Mouse (Mus musculus) naive thymus-derived CD4-positive, alpha-beta T cell, adult 2 months (primary cell): ENCODE measurements at regions not wholly inside any gene's neighbourhood (a gene's known extent, or its start where the extent isn't known, plus 50 kb on each side); places are given as distances from the start of the nearest gene placed in this dataset.
A peak's percentile ranks its signal among the peaks of the same experiment; 100 is the strongest.

Experiments used
- DNase-seq: peaks from one replicate; pipeline ENCODE4 v3.0.0-alpha.2; 2011; ENCODE audit warnings: low read depth

DNA sequence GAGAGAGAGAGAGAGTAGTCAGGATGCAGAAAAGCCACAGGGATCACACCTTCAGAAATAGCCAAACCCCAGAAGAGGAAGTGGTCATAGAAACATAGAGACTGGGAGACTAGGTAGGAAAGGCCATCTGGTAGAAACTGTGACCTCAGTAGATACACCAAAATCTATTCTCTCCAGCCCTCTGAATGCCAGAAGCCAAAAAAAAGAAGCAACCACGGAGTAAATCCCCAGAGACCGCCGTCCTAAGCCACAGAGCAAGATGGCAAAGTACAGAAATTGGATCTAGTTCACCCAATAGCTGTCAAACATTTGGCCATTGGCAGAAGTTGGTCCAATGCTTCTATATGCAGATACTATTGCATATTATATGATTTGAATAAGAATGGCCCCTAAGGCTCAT is 86.5 kb upstream of the Usp24 start:
- DNase-seq = no peak

DNA sequence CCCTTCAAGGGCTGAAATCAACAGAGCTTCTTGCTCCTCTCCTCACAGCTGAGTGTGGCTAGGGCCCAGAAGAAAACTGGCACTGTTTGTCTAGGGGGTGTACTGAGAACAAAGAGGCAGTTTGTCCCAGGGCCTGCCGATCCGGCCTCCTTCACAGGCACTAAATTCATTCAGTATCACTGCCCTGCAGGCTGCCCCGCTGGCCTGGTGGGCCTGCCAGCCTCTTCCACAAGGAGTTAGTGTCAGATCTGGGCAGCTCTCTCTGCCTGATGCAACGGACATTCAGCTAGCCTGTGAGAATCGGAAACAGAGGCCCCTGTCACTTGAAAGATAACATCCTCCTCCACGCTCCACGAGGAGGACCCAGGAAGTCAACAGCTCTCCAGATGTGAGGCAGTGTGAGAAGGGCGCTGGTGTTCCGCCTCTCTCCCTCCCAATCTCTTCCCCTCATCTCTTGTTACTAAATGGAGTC is 83.5 kb upstream of the Usp24 start:
- DNase-seq = peak; percentile 35

DNA sequence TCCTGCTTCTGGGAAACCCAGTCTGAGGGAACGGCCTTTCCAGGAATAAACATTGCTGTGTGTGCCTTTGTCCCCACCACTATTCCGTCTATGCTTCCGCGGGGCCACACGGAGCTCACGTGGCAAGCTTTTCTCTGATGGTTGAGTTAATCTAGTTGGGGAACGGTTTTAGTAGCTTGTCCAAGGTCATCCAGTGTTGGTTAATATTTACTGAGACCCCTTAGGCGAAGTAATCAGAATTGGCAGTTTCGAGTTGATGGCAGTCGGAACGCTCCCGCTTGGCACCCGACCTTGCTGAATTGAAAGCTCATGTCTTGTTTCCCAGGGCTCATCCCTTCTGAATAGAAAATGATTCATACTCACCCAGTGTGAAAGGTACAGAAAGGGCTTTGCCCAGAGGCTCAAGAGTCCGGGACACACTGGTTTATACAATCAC is 71.6 kb upstream of the Usp24 start:
- no peak for DNase-seq

DNA sequence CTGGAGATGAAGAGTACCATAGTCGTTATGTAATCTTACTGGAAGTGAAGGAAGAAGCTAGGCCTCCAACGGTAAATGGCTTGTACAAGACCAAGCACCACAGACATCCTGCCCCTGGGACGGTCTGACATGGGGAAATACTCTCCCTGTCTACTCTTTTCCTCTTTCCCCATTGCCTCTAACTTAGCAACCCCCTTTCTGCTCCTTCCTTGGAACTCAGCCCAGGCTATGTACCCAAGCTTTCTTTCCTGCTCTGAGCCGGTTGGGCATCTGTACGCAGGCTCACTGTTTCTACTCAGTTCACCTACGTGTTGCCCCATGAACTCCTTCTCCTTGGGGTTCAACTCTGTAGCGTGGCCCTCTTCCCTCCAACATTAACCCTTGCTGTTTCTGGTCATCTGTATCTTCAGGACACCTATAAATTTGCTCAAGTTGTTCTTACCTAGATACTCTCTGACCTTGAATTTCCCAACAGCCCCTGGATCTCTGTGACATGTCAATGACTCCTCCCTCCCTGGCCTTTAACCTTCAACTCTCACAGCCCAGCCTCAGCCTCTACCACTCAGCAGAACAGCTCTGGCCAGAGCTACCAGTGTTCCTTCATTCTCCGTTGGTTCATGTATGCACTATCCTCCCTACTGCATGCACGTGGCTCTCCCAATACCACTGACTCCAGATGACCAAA is 71.0 kb upstream of the Usp24 start:
- DNase-seq = no peak

DNA sequence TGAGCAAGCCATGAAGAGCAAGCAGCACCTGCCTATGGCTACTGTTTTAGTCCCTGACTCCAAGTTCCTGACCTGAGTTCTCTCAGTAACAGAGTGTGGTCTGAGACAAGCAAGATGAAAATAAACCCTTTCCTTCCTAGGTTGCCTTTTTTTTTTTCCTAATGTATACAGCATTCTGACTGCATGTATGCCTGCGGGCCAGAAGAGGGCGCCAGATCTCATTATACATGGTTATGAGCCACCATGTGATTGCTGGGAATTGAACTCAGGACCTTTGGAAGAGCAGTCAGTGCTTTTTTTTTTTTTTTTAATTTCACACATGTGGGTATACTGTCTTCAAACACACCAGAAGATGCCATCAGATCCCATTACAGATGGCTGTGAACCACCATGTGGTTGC is 69.3 kb upstream of the Usp24 start:
- DNase-seq = no peak

DNA sequence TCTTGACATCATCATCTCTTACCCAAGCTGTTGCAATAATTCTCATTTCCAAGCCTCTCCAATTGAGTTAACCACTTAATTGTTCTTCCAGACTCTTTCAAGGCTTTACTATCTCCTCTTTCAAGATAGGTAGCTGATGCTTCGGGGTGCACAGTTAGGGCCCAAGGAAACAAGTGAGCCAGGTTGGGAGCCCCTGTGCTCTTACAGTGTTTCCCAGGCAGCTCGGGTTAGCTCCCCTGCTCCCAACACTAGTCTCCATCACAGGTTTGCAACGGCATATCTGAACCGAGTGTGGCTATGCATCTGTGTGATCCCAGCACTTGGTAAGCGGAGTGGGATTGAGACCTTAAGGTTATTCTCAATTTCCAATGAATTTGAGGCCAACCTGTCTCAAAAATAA is 68.6 kb upstream of the Usp24 start:
- DNase-seq = no peak

DNA sequence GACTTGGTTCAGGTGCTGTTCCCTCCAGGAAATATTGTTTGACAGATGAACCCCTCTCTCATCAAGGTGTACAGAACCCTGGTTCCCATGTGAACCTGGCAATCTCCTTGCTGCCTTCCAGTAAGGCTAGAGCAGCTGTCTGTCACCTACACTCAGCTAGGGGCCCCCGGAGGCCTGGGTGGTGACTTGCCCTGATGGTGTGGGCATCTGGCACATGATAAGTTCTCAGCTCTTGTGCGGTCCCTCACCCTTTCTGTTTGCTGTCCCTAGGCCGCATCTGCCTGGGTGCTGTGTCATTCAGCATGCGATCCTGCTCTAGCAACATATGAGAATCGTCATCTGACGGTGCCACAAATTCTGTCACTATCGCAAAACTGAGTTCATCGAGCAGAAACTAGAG is 67.7 kb upstream of the Usp24 start:
- DNase-seq = no peak

DNA sequence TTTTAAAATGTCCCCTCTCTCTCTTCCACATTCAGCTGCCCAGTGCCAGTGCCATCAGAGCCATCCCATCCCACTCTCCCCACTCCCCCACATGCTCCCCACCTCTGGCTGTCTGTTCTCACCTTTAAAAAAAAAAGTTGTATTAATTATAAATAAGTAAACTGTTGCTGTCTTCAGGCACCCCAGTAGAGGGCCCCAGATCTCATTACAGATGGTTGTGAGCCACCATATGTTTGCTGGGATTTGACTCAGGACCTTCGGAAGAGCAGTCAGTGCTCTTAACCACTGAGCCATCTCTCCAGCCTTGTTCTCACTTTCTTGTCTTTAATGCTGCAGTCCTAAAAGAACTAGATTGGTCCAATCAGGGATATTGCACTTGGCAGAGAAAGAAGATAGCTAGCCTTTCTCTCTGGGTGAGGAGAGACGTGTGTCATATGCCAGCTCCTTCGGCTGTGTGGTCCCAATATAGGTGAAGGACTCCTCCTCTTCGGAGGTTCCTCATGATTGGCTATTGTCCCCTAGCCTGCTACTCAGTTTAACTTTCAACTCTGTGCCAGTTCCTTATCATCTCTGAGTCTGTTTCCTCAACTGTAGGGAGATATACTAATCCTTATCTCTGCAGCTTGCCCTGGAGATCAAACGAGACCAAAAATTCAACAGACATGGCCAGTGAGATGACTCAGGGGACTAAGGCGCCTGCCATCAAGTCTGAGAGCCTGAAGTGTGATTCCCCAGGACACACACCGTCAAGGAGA is 66.8 kb upstream of the Usp24 start:
- DNase-seq = no peak

DNA sequence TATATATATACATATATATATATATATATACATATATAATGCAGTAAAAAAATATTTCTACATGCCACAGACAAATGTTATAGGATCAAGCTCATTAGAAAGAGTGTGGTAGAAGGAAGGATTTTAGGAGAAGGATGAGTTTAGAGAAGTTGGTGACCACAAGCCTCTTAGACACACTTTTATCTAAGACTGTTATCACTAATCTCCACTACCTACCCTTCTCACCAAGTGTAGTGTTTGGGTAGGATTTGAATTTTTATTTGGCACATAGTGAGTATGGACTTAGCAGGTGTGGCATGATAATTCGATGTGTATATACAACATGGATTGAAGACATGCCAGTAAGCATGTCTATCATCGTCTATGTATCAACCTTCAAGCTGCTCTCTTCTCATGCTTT is 66.0 kb upstream of the Usp24 start:
- no peak for DNase-seq

DNA sequence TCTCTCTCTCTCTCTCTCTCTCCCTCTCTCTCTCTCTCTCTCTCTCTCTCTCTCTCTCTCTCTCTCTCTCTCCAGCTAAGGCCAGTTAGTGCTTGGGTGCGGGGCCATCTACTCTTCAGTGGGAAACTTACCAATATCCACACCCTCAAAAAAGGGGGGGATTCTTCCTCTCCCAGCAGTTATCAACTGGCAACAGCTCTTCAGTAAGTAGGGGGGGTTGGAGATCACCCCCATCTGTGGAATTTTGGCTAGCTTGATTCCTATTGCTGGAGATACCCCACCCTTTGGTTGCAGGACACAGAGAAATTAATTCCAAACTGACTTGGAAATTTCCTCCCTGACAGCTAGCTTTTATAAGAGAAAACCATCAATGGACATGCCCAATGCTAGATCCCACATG is 64.6 kb upstream of the Usp24 start:
- DNase-seq = no peak

DNA sequence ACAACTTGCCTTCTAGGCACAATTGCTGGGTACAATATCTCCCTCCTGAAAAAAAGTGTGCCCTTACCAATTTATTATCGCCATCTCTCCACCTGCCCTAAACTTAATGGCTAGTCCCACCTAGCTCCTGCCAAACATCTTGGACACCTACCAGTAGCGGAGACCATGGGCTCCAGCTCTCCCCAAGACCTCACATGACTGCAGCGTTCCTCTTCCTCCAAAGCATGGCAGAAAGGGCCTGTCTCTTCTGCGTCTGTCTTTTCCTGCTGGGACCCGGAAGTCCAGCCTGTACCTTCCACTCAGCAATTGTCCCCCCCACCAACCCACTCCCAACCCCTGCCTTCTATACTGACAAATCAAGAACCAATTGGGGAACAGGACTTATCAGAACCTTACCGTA is 63.1 kb upstream of the Usp24 start:
- DNase-seq = no peak

DNA sequence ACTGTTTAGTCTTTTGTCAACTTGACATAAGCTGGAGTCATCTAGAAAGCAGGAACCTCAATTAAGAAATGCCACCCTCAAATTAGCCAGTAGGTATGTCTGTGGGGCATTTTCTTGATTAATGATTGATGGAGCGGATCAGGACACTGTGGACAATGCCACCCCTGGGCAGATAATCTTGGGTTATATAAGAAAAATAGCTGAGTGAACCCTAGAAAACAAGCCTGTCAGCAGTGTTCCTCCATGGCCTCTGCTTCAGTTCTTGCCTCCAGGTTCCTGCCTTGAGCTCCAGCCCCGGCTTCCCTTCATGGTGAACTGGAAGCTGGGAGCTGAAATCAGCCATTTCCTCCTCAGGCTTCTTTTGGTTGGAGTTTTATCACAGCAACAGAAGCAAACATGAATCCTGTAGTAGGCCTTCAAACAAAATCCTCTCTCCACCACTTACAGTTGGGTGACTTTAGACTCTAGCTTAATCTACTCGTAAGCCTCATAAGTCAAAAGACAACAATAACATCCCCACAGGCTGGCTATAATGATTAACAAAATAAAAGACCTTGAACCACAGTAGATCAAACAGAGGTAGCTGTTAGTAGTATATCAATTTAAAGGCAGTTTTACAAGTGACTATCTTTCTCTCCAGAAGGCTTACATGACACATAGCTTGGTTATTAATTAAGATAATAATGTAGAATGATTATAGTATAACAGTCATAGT is 61.1 kb upstream of the Usp24 start:
- DNase-seq = no peak

DNA sequence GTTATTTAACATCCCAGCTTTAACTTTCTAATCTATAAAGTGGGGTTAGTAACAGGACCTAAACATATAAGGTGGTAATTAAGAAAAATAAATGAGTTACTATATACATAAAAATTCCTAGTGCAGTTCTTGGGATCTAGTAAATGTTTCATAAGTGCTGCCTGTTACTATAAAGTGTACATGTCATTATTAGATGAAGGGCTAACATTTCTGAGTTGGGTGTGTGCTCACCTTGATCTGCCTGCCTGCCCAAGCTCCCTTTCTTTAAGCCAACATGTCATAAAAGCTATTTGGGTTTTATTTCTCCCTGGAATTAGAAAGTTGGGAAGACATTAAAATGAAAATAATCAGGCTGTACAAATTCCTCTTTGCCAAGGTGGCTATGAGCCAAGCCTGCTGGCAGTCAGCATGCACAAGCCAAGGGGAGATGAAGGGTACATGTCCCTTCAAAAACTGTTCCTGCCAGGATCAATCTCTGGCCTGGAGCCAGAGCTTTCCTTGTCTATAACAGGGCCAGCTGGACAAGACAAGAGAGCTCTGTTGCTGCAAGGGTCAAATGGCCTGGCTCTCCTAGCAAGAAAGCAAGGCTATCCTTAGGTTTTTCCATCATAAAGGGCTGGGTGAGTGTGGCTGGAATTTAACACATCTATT is 59.9 kb upstream of the Usp24 start:
- DNase-seq = no peak

DNA sequence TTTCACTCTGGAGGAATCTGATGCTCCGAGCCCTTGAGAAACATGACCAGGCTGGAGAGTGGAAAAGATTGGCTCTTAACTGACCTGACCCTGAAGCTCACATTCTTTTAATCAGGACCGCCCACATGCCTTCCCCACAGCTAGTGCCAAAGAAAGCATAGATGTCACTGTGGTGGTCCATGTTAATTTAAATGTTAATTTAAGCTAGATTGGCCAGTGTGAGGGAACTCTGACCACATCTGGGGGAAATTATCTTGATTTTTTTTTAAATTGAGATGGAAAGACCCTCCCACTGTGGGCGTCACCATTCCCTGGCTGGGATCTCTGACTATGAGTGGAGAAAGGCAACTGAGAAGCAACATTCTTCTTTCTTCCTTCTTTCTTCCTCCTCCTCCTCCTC is 54.6 kb upstream of the Usp24 start:
- no peak for DNase-seq

DNA sequence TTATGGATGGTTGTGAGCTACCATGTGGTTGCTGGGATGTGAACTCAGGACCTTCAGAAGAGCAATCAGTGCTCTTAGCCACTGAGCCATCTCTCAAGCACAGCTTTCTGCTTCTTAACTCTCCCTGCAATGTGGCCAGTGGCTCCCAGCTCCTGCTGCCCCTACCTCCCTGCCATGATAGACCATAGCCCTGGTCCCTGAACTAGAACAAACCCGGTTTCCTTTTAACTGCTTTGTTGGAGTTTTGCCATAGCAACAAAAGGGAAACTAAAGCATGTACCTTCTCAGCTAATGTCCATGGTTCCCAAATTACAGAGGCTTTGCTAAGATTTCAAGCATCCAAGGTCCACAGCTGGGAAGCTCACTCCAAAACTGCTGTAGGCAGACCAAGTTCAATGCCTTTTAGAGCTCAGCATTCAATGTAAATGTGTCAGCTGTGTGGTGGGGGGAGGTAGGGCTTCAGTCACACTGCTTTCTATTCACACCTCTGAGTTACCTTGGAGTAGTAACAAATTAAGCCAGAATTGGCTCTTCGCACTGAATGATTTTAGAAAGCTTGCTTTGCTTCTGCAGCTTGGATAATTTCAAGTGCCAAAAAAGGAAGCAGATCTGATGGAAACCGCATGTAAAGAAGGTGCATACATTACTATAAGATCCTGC is 54.0 kb upstream of the Usp24 start:
- DNase-seq = no peak

DNA sequence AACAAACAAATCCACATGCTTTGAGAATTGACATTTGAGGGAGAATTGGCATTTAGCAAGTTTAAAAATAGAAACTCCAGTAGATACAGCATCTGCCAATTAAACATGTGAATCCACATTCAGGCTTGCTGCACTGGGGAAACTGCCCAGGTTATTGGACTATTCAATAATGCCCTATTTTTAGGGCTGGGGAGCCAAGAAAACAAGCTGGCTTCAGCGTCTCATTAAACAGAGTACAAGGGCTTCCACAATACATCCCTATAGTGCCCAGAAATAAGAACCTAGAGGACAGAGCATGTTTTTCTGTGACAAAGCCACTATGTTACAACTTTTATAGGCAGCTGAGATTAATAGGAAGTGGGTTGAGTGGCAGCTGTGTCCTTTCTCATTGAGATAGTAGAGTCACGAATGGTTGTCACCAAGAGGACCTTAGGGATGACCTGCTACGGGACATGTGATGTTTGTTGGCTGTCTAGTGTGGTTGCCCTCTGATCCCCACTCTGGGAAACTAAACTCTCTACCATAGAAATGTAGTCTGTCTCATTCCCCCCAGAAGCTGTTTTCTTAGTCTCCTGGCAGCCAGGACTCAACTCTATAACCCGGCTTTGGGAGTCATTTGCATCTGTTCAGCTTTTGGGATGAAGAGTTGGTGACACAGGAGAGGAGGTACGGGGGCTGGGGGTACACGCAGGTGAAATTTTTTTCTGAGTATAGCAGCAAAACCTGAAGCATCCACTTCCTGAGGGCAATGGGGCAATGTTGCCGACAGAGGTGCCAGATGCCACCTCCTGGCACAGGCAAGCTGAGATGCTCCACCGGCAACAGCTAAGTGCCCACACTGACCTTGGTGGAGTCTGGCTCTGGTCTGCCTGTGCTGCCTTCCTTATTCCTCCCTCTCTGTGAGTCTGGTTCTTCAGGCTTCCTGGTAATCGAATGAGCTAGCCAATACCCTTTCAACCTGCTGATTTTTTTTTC is 53.0 kb upstream of the Usp24 start:
- DNase-seq = no peak
